Mouse (Mus musculus) cerebellum, postnatal 14 days (tissue): ENCODE results near the gene Kat8.
"Not testable (repeated sequence)": the region's sequence is repeated elsewhere in the genome, so short reads cannot be mapped to it uniquely, and the experiment has no call there.

Experiments
- DNase-seq, 2 experiments: peaks; one replicate each; pipeline ENCODE4 v3.0.0; 2021; ENCODE audit warnings: mixed read lengths in 2 of 2

The Kat8 gene

GRCm38 (mm10) chr7:127934075-127934474, 21.8 kb downstream of the Kat8 start:
- peak in 1 of 2 experiments; percentile 32 for DNase-seq

- peak; percentile 96 for DNase-seq
Observed at GRCm38 (mm10) chr7:127935028-127935722, 22.9 kb downstream of the Kat8 start.

DNA sequence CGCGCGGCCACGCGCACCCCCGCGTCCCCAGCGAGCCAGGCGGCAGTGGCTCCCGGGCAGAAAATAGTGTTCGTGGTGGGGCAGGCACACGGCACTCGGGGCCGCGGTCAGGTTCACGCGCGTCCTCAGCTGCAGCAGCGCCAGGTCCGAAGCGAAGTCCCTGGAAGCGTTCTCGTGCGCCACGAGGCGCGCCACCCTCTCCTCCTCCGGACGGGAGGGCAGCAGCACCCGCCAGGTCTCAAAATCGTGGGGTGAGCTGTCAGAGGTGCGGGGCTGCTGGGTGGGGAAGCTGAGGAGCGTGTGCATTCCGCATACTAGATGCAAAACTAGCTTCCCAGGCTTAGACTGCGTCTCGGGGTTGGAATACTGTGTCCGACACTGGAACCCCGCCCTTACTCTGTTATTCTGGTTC, 23.4 kb downstream of the Kat8 start:
- no peak for DNase-seq

DNA sequence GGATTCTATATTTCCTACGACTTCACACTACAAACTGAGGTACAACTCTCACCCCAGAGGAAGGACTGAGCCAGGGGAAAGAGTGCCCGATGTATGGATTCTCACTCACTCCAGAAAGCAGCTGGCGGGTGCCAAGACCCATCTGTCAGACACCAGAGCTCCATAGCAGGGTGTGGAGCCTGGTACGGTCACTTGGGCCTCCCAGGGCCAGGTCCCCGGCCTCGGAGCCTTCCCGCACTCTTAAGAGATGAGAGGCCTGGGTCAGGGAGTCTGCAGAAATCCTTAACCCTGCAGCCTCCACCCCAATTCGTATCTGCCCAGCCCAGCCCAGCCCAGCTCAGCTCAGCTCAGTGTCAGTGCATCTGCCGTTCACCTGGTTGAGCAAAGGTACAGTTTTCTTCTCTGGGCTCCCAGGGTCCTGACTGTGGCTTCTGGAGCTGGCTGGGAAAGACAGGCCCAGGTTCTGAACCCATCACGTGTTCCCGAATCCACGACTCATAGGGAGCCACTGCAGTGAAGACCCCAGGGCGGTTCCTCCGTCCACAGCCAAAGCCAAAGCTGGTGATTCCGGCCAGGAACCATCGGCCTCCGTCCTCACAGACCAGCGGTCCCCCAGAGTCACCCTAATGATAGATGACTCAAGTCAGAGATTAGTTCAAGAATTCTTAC, 24.0 kb downstream of the Kat8 start:
- peak; percentile 38 to 44 for DNase-seq

- not testable (repeated sequence) for DNase-seq
Observed at GRCm38 (mm10) chr7:127942097-127942496, 29.8 kb downstream of the Kat8 start.

- no peak for DNase-seq
Observed at GRCm38 (mm10) chr7:127944614-127945013, 32.3 kb downstream of the Kat8 start.

- DNase-seq = no peak
Observed at GRCm38 (mm10) chr7:127946470-127947023, 34.2 kb downstream of the Kat8 start, which contains the start of gene Prss36. Gene Prss36 (minus strand): TSS chr7:127946725.

DNA sequence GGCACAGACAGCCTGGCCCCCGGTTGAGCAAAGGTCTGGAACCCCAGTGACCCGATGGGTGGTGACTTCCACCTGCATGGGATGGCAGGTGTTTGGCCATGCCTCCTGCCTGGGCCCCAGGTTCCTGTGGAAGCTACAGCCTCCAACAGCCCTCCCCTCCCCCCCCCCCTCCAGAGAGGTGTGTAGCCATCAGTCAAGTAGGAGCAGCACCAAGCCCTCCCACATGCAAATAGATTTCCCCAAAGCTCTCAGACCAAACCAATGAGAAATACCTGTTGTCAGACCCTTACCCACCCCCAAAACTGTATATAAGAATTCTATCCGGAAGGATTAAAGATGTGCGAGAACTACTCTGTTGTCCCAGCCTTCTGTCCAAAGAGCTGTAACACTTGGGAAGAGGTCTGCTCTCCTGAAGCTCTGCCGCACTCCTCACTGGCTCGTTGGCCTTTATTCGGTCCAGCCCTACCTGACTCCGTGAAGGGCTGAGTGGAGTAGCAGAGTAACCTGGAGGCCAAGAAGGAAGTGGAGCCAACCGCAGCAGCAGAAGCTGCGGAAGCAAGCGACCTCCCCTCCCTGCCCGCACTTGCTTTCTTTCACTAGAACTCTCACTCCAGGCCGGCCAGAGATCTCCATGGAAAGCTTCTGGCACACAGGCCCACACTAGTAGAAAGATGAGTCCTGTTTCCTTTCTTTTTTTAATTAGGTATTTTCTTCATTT, 40.7 kb downstream of the Kat8 start:
- no peak for DNase-seq

- no peak for DNase-seq
Observed at GRCm38 (mm10) chr7:127959364-127959763, 47.0 kb downstream of the Kat8 start.

GRCm38 (mm10) chr7:127966371-127966918, 54.1 kb downstream of the Kat8 start:
- peak; percentile 20 to 28 for DNase-seq

GRCm38 (mm10) chr7:127967004-127967921, 54.9 kb downstream of the Kat8 start, which contains the start of gene Fus:
Gene Fus (plus strand): TSS chr7:127967457.
- DNase-seq = peak; percentile 98 to 99

- peak; percentile 77 to 81 for DNase-seq
Observed at GRCm38 (mm10) chr7:127967922-127968828, 55.9 kb downstream of the Kat8 start.

GRCm38 (mm10) chr7:127974413-127974930, 62.2 kb downstream of the Kat8 start:
- no peak for DNase-seq
